ENCODE assay signal across 13 mouse cellular contexts in genomic region chr8:53930685-53931084, GRCm38 (mm10).
"Had no signal": no experiment of that assay in that cellular context is flagged by ENCODE, and none has a peak within 500 bp of the region (broad histone marks: within the 10 kb centered on the region; RNA-seq: fewer than 3 reads in every experiment).

No protein-coding gene starts in this region.

- DNase-seq: kidney, adult 11 months; kidney, postnatal 14 days; liver, embryonic 13.5 days; liver, postnatal 0 days; lung, postnatal 36 days; right cerebral cortex, postnatal 14 days; thymus, postnatal 36 days had no signal

- H3K9me3 ChIP-seq: limb, embryonic 10.5 days; liver, embryonic 13.5 days; midbrain, embryonic 12.5 days; neural tube, embryonic 15.5 days; stomach, embryonic 15.5 days had no signal

- H3K27ac ChIP-seq: left cerebral cortex, adult 2 months; limb, embryonic 10.5 days; liver, embryonic 13.5 days; midbrain, embryonic 12.5 days; neural tube, embryonic 15.5 days; stomach, embryonic 15.5 days had no signal

- H3K9ac ChIP-seq: liver, embryonic 13.5 days; liver, postnatal 0 days; midbrain, embryonic 12.5 days; neural tube, embryonic 15.5 days; stomach, embryonic 15.5 days had no signal

- H3K4me3 ChIP-seq: left cerebral cortex, adult 2 months; limb, embryonic 10.5 days; liver, embryonic 13.5 days; midbrain, embryonic 12.5 days; myocyte; neural tube, embryonic 15.5 days; stomach, embryonic 15.5 days had no signal

- H3K27me3 ChIP-seq: liver, embryonic 13.5 days; midbrain, embryonic 12.5 days; neural tube, embryonic 15.5 days; stomach, embryonic 15.5 days had no signal

- H3K4me1 ChIP-seq: limb, embryonic 10.5 days; liver, embryonic 13.5 days; midbrain, embryonic 12.5 days; neural tube, embryonic 15.5 days; stomach, embryonic 15.5 days had no signal

- H3K36me3 ChIP-seq: limb, embryonic 10.5 days; liver, embryonic 13.5 days; midbrain, embryonic 12.5 days; neural tube, embryonic 15.5 days; stomach, embryonic 15.5 days had no signal

- H3K4me2 ChIP-seq: liver, embryonic 13.5 days; midbrain, embryonic 12.5 days; neural tube, embryonic 15.5 days; stomach, embryonic 15.5 days had no signal

- ATAC-seq: liver, postnatal 0 days had no signal
